In genomic region chr14:8200769-8201168, GRCm38 (mm10) we compare ENCODE assay signal across 19 mouse cellular contexts. TPM values are rescaled to one million over a fixed set of nuclear protein-coding genes. Genes with fewer than 3 reads are reported as not detected.
DNase-seq lines count a peak whose midpoint lies in the region; ATAC-seq lines count a peak whose summit lies in the region.
"Had no signal": no experiment of that assay in that cellular context is flagged by ENCODE, and none has a peak within 500 bp of the region (broad histone marks: within the 10 kb centered on the region; RNA-seq: fewer than 3 reads in every experiment).

No protein-coding gene starts in this region.

- H3K4me1 ChIP-seq in forebrain, embryonic 15.5 days = peaks cover 11% of the 10 kb centered on the region
- 0 out of 2 replicates have a peak, but pooled peaks cover 7% of the 10 kb centered on the region for H3K4me1 ChIP-seq in forebrain, embryonic 13.5 days
- H3K4me1 ChIP-seq in heart, embryonic 11.5 days (ENCODE audit: control insufficient read depth, insufficient read depth, low read length) = peaks cover 4% of the 10 kb centered on the region; the same call in 1 of the 2 replicates
- H3K4me1 ChIP-seq in hindbrain, embryonic 16.5 days (ENCODE audit: control insufficient read depth, insufficient read depth, low read depth, low read length) = no peaks in the 10 kb centered on the region
- no peaks in the 10 kb centered on the region for H3K4me1 ChIP-seq in hindbrain, embryonic 14.5 days (replicated peaks; ENCODE audit: control insufficient read depth, insufficient read depth, low read length)
- H3K4me1 ChIP-seq: embryonic facial prominence, embryonic 12.5 days; hindbrain, embryonic 15.5 days had no signal

- no peaks in the 10 kb centered on the region for H3K9me3 ChIP-seq in forebrain, embryonic 15.5 days
- H3K9me3 ChIP-seq in forebrain, embryonic 13.5 days (replicated peaks) = no peaks in the 10 kb centered on the region
- H3K9me3 ChIP-seq in heart, embryonic 11.5 days (replicated peaks; ENCODE audit: control insufficient read depth, low read length) = no peaks in the 10 kb centered on the region
- H3K9me3 ChIP-seq in hindbrain, embryonic 16.5 days (ENCODE audit: control insufficient read depth, low read length) = no peaks in the 10 kb centered on the region
- H3K9me3 ChIP-seq in hindbrain, embryonic 14.5 days (ENCODE audit: control insufficient read depth, low read length) = no peaks in the 10 kb centered on the region
- H3K9me3 ChIP-seq: embryonic facial prominence, embryonic 12.5 days; hindbrain, embryonic 15.5 days had no signal

- no peak overlapping the region for H3K9ac ChIP-seq in forebrain, embryonic 15.5 days (replicated peaks)
- H3K9ac ChIP-seq in forebrain, embryonic 13.5 days = no peak overlapping the region
- no peak overlapping the region for H3K9ac ChIP-seq in heart, embryonic 11.5 days (ENCODE audit: low read depth, low read length)
- H3K9ac ChIP-seq in hindbrain, embryonic 16.5 days (ENCODE audit: low read depth, low read length) = no peak overlapping the region
- H3K9ac ChIP-seq in hindbrain, embryonic 14.5 days = no peak overlapping the region
- H3K9ac ChIP-seq: embryonic facial prominence, embryonic 12.5 days; hindbrain, embryonic 15.5 days had no signal

- 45% methylated on average over 5 of the region's 5 CpGs for WGBS in forebrain, embryonic 15.5 days
- WGBS in forebrain, embryonic 13.5 days = 80% methylated on average over 5 of the region's 5 CpGs
- WGBS in heart, embryonic 11.5 days (ENCODE audit: insufficient replicate concordance) = 74% methylated on average over 5 of the region's 5 CpGs
- WGBS in hindbrain, embryonic 16.5 days = 68% methylated on average over 5 of the region's 5 CpGs
- 76% methylated on average over 5 of the region's 5 CpGs for WGBS in hindbrain, embryonic 14.5 days

- no peaks in the 10 kb centered on the region for H3K27me3 ChIP-seq in forebrain, embryonic 15.5 days
- H3K27me3 ChIP-seq in forebrain, embryonic 13.5 days = no peaks in the 10 kb centered on the region
- no peaks in the 10 kb centered on the region for H3K27me3 ChIP-seq in heart, embryonic 11.5 days (ENCODE audit: control insufficient read depth, insufficient read depth, low read length)
- H3K27me3 ChIP-seq in hindbrain, embryonic 16.5 days (replicated peaks; ENCODE audit: control insufficient read depth, insufficient read depth, low read length) = no peaks in the 10 kb centered on the region
- no peaks in the 10 kb centered on the region for H3K27me3 ChIP-seq in hindbrain, embryonic 14.5 days (ENCODE audit: control insufficient read depth, insufficient read depth, low read length)
- H3K27me3 ChIP-seq: embryonic facial prominence, embryonic 12.5 days; hindbrain, embryonic 15.5 days had no signal

- peak; percentile 61 for DNase-seq in heart, adult 11 months
- no peak for DNase-seq in hindbrain, embryonic 14.5 days (ENCODE audit: low spot score)
- peak; percentile 39 for DNase-seq in brain, adult 2 months (ENCODE audit: low read depth, low spot score)
- no peak for DNase-seq in thymus, postnatal 14 days
- DNase-seq: adrenal gland, postnatal 14 days; cerebellum, adult 2 months; cerebellum, postnatal 25 days; gastrocnemius, postnatal 14 days; kidney, adult 11 months; kidney, adult 9 months had no signal

- no peaks in the 10 kb centered on the region for H3K36me3 ChIP-seq in forebrain, embryonic 15.5 days
- no peaks in the 10 kb centered on the region for H3K36me3 ChIP-seq in forebrain, embryonic 13.5 days (ENCODE audit: poor library complexity, severe bottlenecking)
- no peaks in the 10 kb centered on the region for H3K36me3 ChIP-seq in heart, embryonic 11.5 days (ENCODE audit: control insufficient read depth, insufficient read depth, low read length)
- no peaks in the 10 kb centered on the region for H3K36me3 ChIP-seq in hindbrain, embryonic 16.5 days (ENCODE audit: control insufficient read depth, insufficient read depth, low read length)
- no peaks in the 10 kb centered on the region for H3K36me3 ChIP-seq in hindbrain, embryonic 14.5 days (replicated peaks; ENCODE audit: control insufficient read depth, insufficient read depth)
- H3K36me3 ChIP-seq: embryonic facial prominence, embryonic 12.5 days; hindbrain, embryonic 15.5 days had no signal

- ATAC-seq in forebrain, embryonic 15.5 days (replicated peaks) = peak; percentile 63; the same call in 1 of the 2 replicates
- no peak for ATAC-seq in forebrain, embryonic 13.5 days
- ATAC-seq in heart, embryonic 11.5 days (replicated peaks; ENCODE audit: insufficient number of reproducible peaks, low FRiP score, low TSS enrichment) = no peak
- ATAC-seq in hindbrain, embryonic 16.5 days = peak; percentile 52; the same call in 1 of the 2 replicates
- no peak for ATAC-seq in hindbrain, embryonic 14.5 days (ENCODE audit: low FRiP score)
- ATAC-seq: activated CD4-positive, CD25-positive, alpha-beta regulatory T cell, adult 4 months; Patski had no signal

- no peak overlapping the region for H3K4me3 ChIP-seq in forebrain, embryonic 15.5 days
- no peak overlapping the region for H3K4me3 ChIP-seq in forebrain, embryonic 13.5 days
- no peak overlapping the region for H3K4me3 ChIP-seq in heart, embryonic 11.5 days (ENCODE audit: low read depth, low read length)
- no peak overlapping the region for H3K4me3 ChIP-seq in hindbrain, embryonic 16.5 days (ENCODE audit: low read length)
- no peak overlapping the region for H3K4me3 ChIP-seq in hindbrain, embryonic 14.5 days (replicated peaks; ENCODE audit: low read length)
- H3K4me3 ChIP-seq: embryonic facial prominence, embryonic 12.5 days; hindbrain, embryonic 15.5 days had no signal

- H3K4me2 ChIP-seq in forebrain, embryonic 15.5 days (replicated peaks) = no peak overlapping the region
- no peak overlapping the region for H3K4me2 ChIP-seq in forebrain, embryonic 13.5 days
- H3K4me2 ChIP-seq in heart, embryonic 11.5 days = no peak overlapping the region
- no peak overlapping the region for H3K4me2 ChIP-seq in hindbrain, embryonic 16.5 days (ENCODE audit: low read length)
- no peak overlapping the region for H3K4me2 ChIP-seq in hindbrain, embryonic 14.5 days (replicated peaks)
- H3K4me2 ChIP-seq: embryonic facial prominence, embryonic 12.5 days; hindbrain, embryonic 15.5 days had no signal

- H3K27ac ChIP-seq in forebrain, embryonic 15.5 days (replicated peaks) = no peak overlapping the region
- H3K27ac ChIP-seq in forebrain, embryonic 13.5 days = no peak overlapping the region
- no peak overlapping the region for H3K27ac ChIP-seq in heart, embryonic 11.5 days (ENCODE audit: low read depth, low read length)
- no peak overlapping the region for H3K27ac ChIP-seq in hindbrain, embryonic 16.5 days (ENCODE audit: low read depth, low read length)
- no peak overlapping the region for H3K27ac ChIP-seq in hindbrain, embryonic 14.5 days
- H3K27ac ChIP-seq: embryonic facial prominence, embryonic 12.5 days; hindbrain, embryonic 15.5 days; kidney, postnatal 0 days had no signal

RNA-seq across cellular contexts. Expression of gene Kctd6, which starts 13.2 kb away (rescaled TPM):
- polyA plus RNA-seq in forebrain, embryonic 15.5 days (2015; fragmentation: Nextera tagmentation; extraction: Ambion mirVana) = 15.7 and 25.1 TPM in 2 replicates
- polyA plus RNA-seq in forebrain, embryonic 13.5 days (2015; fragmentation: Nextera tagmentation; extraction: Ambion mirVana) = 4.6 and 5.6 TPM in 2 replicates
- polyA plus RNA-seq in heart, embryonic 11.5 days (2014; fragmentation: Nextera tagmentation; extraction: Ambion mirVana) = 7.4 and 8.1 TPM in 2 replicates
- polyA plus RNA-seq in hindbrain, embryonic 16.5 days (2015; fragmentation: Nextera tagmentation; extraction: Ambion mirVana) = 5.4 and 5.7 TPM in 2 replicates
- polyA plus RNA-seq in hindbrain, embryonic 14.5 days (2014; fragmentation: Nextera tagmentation; extraction: Ambion mirVana) = 14.5 and 16.2 TPM in 2 replicates

RNA-seq across cellular contexts. Expression of gene Pdhb, which starts 27.9 kb away (rescaled TPM):
- polyA plus RNA-seq in forebrain, embryonic 15.5 days (2015; fragmentation: Nextera tagmentation; extraction: Ambion mirVana) = 235 and 239 TPM in 2 replicates
- polyA plus RNA-seq in forebrain, embryonic 13.5 days (2015; fragmentation: Nextera tagmentation; extraction: Ambion mirVana) = 238 and 247 TPM in 2 replicates
- 413 and 460 TPM in 2 replicates for polyA plus RNA-seq in heart, embryonic 11.5 days (2014; fragmentation: Nextera tagmentation; extraction: Ambion mirVana)
- 274 and 298 TPM in 2 replicates for polyA plus RNA-seq in hindbrain, embryonic 16.5 days (2015; fragmentation: Nextera tagmentation; extraction: Ambion mirVana)
- polyA plus RNA-seq in hindbrain, embryonic 14.5 days (2014; fragmentation: Nextera tagmentation; extraction: Ambion mirVana) = 271 and 280 TPM in 2 replicates

RNA-seq across cellular contexts. Expression of gene Acox2, which starts 58.4 kb away (rescaled TPM):
- polyA plus RNA-seq in forebrain, embryonic 15.5 days (2015; fragmentation: Nextera tagmentation; extraction: Ambion mirVana) = not detected in 2 replicates
- not detected in 2 replicates for polyA plus RNA-seq in forebrain, embryonic 13.5 days (2015; fragmentation: Nextera tagmentation; extraction: Ambion mirVana)
- 0.42 and 0.52 TPM in 2 replicates for polyA plus RNA-seq in heart, embryonic 11.5 days (2014; fragmentation: Nextera tagmentation; extraction: Ambion mirVana)
- 0.09 and 0.23 TPM in 2 replicates for polyA plus RNA-seq in hindbrain, embryonic 16.5 days (2015; fragmentation: Nextera tagmentation; extraction: Ambion mirVana)
- not detected in 2 replicates for polyA plus RNA-seq in hindbrain, embryonic 14.5 days (2014; fragmentation: Nextera tagmentation; extraction: Ambion mirVana)
- polyA plus RNA-seq: activated CD4-positive, CD25-positive, alpha-beta regulatory T cell, adult 4 months; embryonic facial prominence, embryonic 12.5 days had no signal

Comparison
In these comparisons a context has a peak if more than half of its experiments do, and no peak if none do; other contexts are left out.
1. ATAC-seq: peak in forebrain, embryonic 15.5 days (single experiment) and hindbrain, embryonic 16.5 days (single experiment); none in forebrain, embryonic 13.5 days (single experiment), heart, embryonic 11.5 days (single experiment) and hindbrain, embryonic 14.5 days (single experiment).
2. DNase-seq: peak in heart, adult 11 months (single experiment) and brain, adult 2 months (single experiment); none in hindbrain, embryonic 14.5 days (single experiment) and thymus, postnatal 14 days (single experiment).